Mouse (Mus musculus) embryonic fibroblast, embryonic 13.5 days (primary cell): ENCODE data around the gene Atp1a1.

Source experiments
- CTCF ChIP-seq: IDR thresholded peaks from 2 replicates; pipeline ENCODE4 v1.5.1; 2011; ENCODE audit warnings: mild to moderate bottlenecking, control low read depth, low read length, moderate library complexity, borderline replicate concordance; ENCODE audit not compliant: insufficient read depth
- POLR2A ChIP-seq: IDR thresholded peaks from 2 replicates; pipeline ENCODE4 v1.6.1; 2011; ENCODE audit warnings: low read depth, mild to moderate bottlenecking, control low read depth, low read length, moderate library complexity

- TF ChIP-seq CTCF (no peak), POLR2A (no peak)
Measured at GRCm38 (mm10) chr3:101645569-101646106, 41.2 kb upstream of the Atp1a1 start.
